Mouse (Mus musculus): ENCODE data around the gene Gm28048. TPM values are rescaled to one million over a fixed set of nuclear protein-coding genes. Genes with fewer than 3 reads are reported as not detected.

Gene Gm28048
- total and polyA plus RNA-seq, 2 experiments from 2014 or later: 0.81 to 4.2 TPM

DNA sequence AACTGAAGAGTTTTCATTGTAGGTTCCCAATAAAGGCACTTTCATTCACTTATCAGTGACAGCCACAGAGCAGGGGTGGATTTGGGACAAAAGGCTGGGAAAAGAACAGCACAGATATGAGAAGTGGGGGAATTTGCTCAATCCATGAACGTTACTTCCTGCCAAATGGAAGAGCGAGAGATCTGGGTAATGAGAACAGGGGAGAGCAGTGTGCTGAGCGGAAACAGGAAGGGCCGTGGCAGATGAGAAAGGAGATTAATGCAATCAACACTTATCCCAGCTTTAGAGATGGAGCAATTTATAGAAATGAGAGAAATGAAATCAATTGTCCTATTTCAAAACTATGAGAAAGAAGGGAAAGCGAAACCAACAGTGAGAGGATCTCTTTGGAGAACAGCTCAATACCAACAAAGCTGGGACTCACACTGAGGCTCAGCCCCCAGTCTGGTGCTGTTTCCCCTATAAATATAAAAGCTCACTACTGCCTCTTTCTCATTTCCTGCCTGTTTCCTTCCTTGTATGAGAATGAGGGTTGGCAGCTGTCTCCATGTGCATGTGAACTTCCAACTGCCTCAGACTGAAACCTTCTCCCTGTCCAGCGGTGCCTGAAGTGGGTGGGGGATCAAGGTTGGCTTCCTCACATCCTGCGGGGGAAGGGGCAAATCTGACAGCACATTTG is 110.1 kb downstream of the Gm28048 start:
- Histone ChIP-seq H3K36me3 (ENCODE audit: insufficient read depth) (no peaks in the 10 kb centered on the region), H3K4me2 (ENCODE audit: low read depth) (no peak overlapping the region; the same call in 1 of the 2 replicates), H3K27ac (ENCODE audit: low read depth, low read length) (no peak overlapping the region), H3K4me3 (ENCODE audit: low read depth, low read length) (no peak overlapping the region), H3K9me3 (ENCODE audit: low read length) (no peaks in the 10 kb centered on the region), H3K27me3 (ENCODE audit: insufficient read depth, low read length) (no peaks in the 10 kb centered on the region), H3K4me1 (ENCODE audit: insufficient read depth) (peaks cover 7% of the 10 kb centered on the region; the same call in 1 of the 2 replicates), H3K9ac (no peak overlapping the region)
- TF ChIP-seq CTCF (IDR thresholded peaks at IDR 0.05; ENCODE audit: low read depth): no peak
- ATAC-seq (no peak), DNase-seq (no peak)
- WGBS: 53% methylated on average over 7 of the region's 7 CpGs

DNA sequence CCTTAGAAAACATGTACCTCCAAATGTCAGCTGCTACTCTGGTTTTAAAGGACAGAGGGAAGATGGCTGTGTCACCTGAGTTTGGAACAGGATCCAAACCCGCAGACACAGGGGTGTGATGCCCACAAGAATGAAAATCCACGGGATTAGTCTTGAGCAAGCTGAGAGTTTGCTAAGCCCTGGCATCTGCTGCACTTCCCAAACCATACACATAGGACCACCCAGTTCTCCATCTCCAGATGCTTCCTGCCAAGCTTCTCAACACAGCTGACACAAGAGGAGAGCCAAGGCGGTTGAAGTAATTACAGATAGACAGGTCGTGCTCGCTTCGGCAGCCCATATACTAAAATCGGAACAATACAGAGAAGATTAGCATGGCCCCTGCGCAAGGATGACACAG is 113.3 kb downstream of the Gm28048 start:
- no peak for DNase-seq
- Histone ChIP-seq H3K27ac (ENCODE audit: low read depth, low read length) (no peak overlapping the region), H3K27me3 (ENCODE audit: insufficient read depth, low read length) (no peaks in the 10 kb centered on the region), H3K4me2 (ENCODE audit: low read depth) (no peak overlapping the region), H3K9ac (no peak overlapping the region), H3K4me3 (ENCODE audit: low read depth, low read length) (no peak overlapping the region), H3K4me1 (ENCODE audit: insufficient read depth) (peaks cover 7% of the 10 kb centered on the region; the same call in 1 of the 2 replicates), H3K36me3 (ENCODE audit: insufficient read depth) (no peaks in the 10 kb centered on the region), H3K9me3 (ENCODE audit: low read length) (no peaks in the 10 kb centered on the region)
- TF ChIP-seq CTCF (IDR thresholded peaks at IDR 0.05; ENCODE audit: low read depth): no peak
- 85% methylated on average over 8 of the region's 8 CpGs for WGBS
- ATAC-seq: no peak

DNA sequence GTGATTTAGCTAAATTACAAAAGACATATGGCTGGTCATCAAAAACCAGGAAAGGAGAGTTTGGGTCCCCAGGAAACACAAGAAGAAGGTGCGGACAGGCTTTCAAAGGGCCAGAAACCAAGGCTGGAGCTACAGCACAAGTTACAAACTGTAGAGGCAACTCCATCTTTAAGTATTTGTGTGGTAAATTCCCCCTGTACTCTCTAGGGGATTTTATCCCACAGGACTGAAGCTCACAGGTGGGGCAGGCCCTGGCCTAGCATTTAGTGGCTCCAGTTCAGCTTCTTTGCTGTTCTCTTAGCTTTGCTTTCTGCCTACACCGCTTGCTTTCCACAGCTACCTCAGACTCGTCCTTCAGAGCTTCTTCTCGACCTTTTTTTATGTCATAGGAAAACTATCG is 114.2 kb downstream of the Gm28048 start:
- H3K27me3 ChIP-seq (ENCODE audit: insufficient read depth, low read length): no peaks in the 10 kb centered on the region
- no peaks in the 10 kb centered on the region for H3K9me3 ChIP-seq (ENCODE audit: low read length)
- ATAC-seq (no peak), DNase-seq (no peak)
- no peak for TF ChIP-seq CTCF (IDR thresholded peaks at IDR 0.05; ENCODE audit: low read depth)
- peaks cover 7% of the 10 kb centered on the region; the same call in 1 of the 2 replicates for H3K4me1 ChIP-seq (ENCODE audit: insufficient read depth)
- H3K4me2 ChIP-seq (ENCODE audit: low read depth): no peak overlapping the region
- H3K36me3 ChIP-seq (ENCODE audit: insufficient read depth): no peaks in the 10 kb centered on the region
- WGBS: 89% methylated on average over 5 of the region's 5 CpGs
- H3K27ac ChIP-seq (ENCODE audit: low read depth, low read length): no peak overlapping the region
- no peak overlapping the region for H3K9ac ChIP-seq
- H3K4me3 ChIP-seq (ENCODE audit: low read depth, low read length): no peak overlapping the region

DNA sequence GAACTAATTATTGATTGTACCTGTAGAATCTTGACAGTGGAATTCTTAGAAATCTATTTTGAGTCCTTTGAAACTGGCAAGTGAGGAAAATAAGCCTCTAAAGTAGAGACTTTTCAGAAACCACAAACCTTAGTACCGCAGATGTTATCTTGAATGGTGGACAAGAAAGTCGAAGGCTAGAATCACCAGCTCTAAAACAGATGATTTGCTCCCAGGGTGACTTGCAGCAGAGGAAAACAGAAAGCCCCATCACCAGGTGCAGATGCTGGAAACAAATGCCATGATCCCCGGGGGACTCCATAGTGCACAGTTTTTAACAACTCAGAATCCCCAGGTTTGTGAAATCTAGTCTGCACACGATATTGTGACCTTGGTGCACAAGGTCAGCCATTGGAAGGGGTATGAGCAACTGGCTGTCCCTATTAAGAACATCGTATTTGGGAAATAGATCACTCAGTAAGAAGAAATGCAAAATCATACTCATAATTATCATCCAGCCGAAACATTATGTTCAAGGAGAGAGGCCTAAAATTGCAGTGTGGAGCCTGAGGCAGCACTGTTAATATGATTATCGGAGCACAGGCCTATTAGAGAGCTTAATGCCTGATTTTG is 116.1 kb downstream of the Gm28048 start:
- H3K9ac ChIP-seq: no peak overlapping the region
- no peak overlapping the region for H3K4me3 ChIP-seq (ENCODE audit: low read depth, low read length)
- DNase-seq (no peak), ATAC-seq (no peak)
- H3K9me3 ChIP-seq (ENCODE audit: low read length): no peaks in the 10 kb centered on the region
- no peaks in the 10 kb centered on the region for H3K36me3 ChIP-seq (ENCODE audit: insufficient read depth)
- 82% methylated on average over 7 of the region's 7 CpGs for WGBS
- no peak overlapping the region for H3K4me2 ChIP-seq (ENCODE audit: low read depth)
- H3K27me3 ChIP-seq (ENCODE audit: insufficient read depth, low read length): peaks cover 1% of the 10 kb centered on the region; the same call in 1 of the 2 replicates
- H3K27ac ChIP-seq (ENCODE audit: low read depth, low read length): no peak overlapping the region
- no peak for TF ChIP-seq CTCF (IDR thresholded peaks at IDR 0.05; ENCODE audit: low read depth)
- no peaks in the 10 kb centered on the region for H3K4me1 ChIP-seq (ENCODE audit: insufficient read depth)

DNA sequence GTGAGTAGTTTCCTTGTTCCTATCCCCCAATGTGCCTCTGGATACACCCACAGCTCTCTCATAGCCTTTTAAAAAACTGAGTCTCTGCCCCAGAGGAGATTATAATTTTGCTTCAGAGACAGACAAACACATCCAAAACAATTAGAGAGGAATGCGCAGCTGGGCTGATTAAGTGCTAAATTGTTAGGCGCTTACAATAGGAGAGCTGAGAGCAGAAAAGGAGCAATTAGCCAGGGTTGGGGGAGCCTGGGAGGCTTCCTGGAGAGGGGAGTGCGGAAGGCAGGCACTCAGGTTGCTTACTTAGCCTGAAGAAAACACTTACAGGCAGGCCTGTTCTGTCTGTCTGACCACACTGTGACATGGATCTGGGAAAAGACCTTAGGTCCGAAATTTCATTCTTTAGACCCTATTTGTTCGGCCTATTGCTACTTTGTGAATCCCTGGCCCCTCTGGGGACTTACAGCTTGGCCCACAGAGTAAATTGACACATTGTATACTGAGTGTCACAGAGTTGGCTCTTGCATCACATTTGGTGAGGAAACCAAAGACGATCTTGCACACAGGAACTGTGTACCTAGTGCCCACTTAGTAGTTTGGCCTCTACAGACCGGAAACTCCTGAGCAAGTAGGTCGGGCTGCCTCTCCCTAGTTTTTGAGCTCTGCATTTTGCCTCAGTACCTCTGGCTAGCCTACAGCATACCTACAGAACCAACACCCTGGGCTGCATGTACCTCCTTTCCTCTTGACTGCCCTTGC is 117.4 kb downstream of the Gm28048 start:
- H3K36me3 ChIP-seq (ENCODE audit: insufficient read depth): no peaks in the 10 kb centered on the region
- H3K27ac ChIP-seq (ENCODE audit: low read depth, low read length): no peak overlapping the region
- peaks cover 13% of the 10 kb centered on the region for H3K27me3 ChIP-seq (ENCODE audit: insufficient read depth, low read length)
- H3K4me1 ChIP-seq (ENCODE audit: insufficient read depth): no peaks in the 10 kb centered on the region
- no peak overlapping the region for H3K4me3 ChIP-seq (ENCODE audit: low read depth, low read length)
- H3K4me2 ChIP-seq (ENCODE audit: low read depth): no peak overlapping the region
- peak; percentile 38; the same call in 1 of the 2 replicates for ATAC-seq
- H3K9ac ChIP-seq: no peak overlapping the region
- WGBS: 31% methylated on average over 8 of the region's 8 CpGs
- no peak for DNase-seq
- TF ChIP-seq CTCF (IDR thresholded peaks at IDR 0.05; ENCODE audit: low read depth): no peak
- no peaks in the 10 kb centered on the region for H3K9me3 ChIP-seq (ENCODE audit: low read length)

DNA sequence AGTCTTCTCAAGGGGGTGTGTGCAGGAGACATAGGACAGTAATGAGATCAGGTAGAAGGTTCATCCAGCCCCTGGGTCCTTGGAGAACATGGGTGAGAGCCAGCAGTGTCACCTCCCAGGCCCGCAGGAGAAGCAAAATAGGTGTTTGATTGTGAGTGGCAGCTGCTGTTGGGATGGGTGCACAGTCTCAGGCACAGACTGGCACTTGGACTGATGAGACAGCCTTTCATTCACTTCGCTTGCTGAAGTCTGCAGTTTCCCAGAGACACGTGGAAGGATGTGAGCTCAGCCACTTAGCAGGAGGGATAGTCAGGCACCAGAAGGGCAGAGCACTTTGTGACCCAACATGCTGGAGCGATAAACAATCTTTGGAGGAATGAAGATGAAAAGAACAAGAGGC is 118.3 kb downstream of the Gm28048 start:
- DNase-seq (no peak), ATAC-seq (no peak)
- Histone ChIP-seq H3K4me3 (ENCODE audit: low read depth, low read length) (no peak overlapping the region), H3K9me3 (ENCODE audit: low read length) (no peaks in the 10 kb centered on the region), H3K27ac (ENCODE audit: low read depth, low read length) (no peak overlapping the region), H3K9ac (no peak overlapping the region), H3K27me3 (ENCODE audit: insufficient read depth, low read length) (peaks cover 17% of the 10 kb centered on the region), H3K36me3 (ENCODE audit: insufficient read depth) (no peaks in the 10 kb centered on the region), H3K4me1 (ENCODE audit: insufficient read depth) (peaks cover 5% of the 10 kb centered on the region; the same call in 1 of the 2 replicates), H3K4me2 (ENCODE audit: low read depth) (no peak overlapping the region)
- WGBS: 40% methylated on average over 4 of the region's 4 CpGs
- TF ChIP-seq CTCF (IDR thresholded peaks at IDR 0.05; ENCODE audit: low read depth): no peak

DNA sequence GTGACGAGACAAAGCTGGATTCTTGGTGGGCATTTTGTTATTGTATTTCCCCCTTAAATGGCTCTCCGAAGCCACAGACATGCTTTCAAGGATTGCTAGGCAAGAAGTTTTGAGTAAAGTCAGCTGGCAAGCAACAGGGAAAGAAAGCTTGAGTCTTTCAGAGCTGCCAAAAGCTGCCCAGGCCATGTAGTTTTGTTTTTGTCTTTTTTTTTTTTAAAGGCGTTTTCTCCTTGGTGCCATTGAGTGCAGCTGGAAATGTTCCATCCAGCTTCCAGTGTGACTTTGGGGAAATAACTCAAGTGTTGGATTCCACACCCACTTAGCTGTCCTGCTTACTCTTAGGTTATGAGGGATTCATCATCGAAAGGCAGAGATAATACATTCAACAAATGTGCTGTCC is 120.6 kb downstream of the Gm28048 start:
- H3K4me1 ChIP-seq (ENCODE audit: insufficient read depth): peaks cover 11% of the 10 kb centered on the region; the same call in 1 of the 2 replicates
- no peak for ATAC-seq
- no peak overlapping the region for H3K9ac ChIP-seq
- peaks cover 34% of the 10 kb centered on the region for H3K27me3 ChIP-seq (ENCODE audit: insufficient read depth, low read length)
- H3K36me3 ChIP-seq (ENCODE audit: insufficient read depth): no peaks in the 10 kb centered on the region
- H3K4me3 ChIP-seq (ENCODE audit: low read depth, low read length): no peak overlapping the region
- TF ChIP-seq CTCF (IDR thresholded peaks at IDR 0.05; ENCODE audit: low read depth): no peak
- no peak for DNase-seq
- 56% methylated on average over 4 of the region's 4 CpGs for WGBS
- H3K4me2 ChIP-seq (ENCODE audit: low read depth): no peak overlapping the region
- no peaks in the 10 kb centered on the region for H3K9me3 ChIP-seq (ENCODE audit: low read length)
- no peak overlapping the region for H3K27ac ChIP-seq (ENCODE audit: low read depth, low read length)

Data from forebrain, postnatal 0 days (tissue).